Mouse (Mus musculus): ENCODE measurements around the gene Ddi2. TPM values are rescaled to one million over a fixed set of nuclear protein-coding genes. Genes with fewer than 3 reads are reported as not detected.

The Ddi2 gene
- polyA plus RNA-seq, 1 experiment from 2014 or later, result 16.8 TPM

GRCm38 (mm10) chr4:141717633-141718032 is 5.6 kb downstream of the Ddi2 start:
- Histone ChIP-seq H3K9ac (replicated peaks; ENCODE audit: low read depth) (no peak overlapping the region), H3K4me1 (ENCODE audit: insufficient read depth, low read depth, low read length) (peaks cover 8% of the 10 kb centered on the region; the same call in 1 of the 2 replicates), H3K27ac (ENCODE audit: low read length) (no peak overlapping the region), H3K4me3 (ENCODE audit: low read depth, low read length) (no peak overlapping the region), H3K27me3 (replicated peaks; ENCODE audit: insufficient read depth, low read length) (no peaks in the 10 kb centered on the region), H3K4me2 (replicated peaks; ENCODE audit: low read depth, low read length) (no peak overlapping the region), H3K9me3 (ENCODE audit: low read length) (no peaks in the 10 kb centered on the region), H3K36me3 (ENCODE audit: insufficient read depth, low read length) (0 out of 2 replicates have a peak, but pooled peaks cover 4% of the 10 kb centered on the region)
- DNase-seq (ENCODE audit: low spot score) (no peak), ATAC-seq (no peak)
- no peak for TF ChIP-seq EP300 (IDR thresholded peaks at IDR 0.05)
- TF ChIP-seq CTCF (IDR thresholded peaks at IDR 0.05), result no peak
- 80% methylated on average over 4 of the region's 4 CpGs for WGBS

- Histone ChIP-seq H3K4me2 (replicated peaks; ENCODE audit: low read depth, low read length) (no peak overlapping the region), H3K9me3 (ENCODE audit: low read length) (no peaks in the 10 kb centered on the region), H3K27me3 (replicated peaks; ENCODE audit: insufficient read depth, low read length) (no peaks in the 10 kb centered on the region), H3K36me3 (ENCODE audit: insufficient read depth, low read length) (peaks cover 13% of the 10 kb centered on the region; the same call in 1 of the 2 replicates), H3K4me1 (ENCODE audit: insufficient read depth, low read depth, low read length) (no peaks in the 10 kb centered on the region), H3K9ac (replicated peaks; ENCODE audit: low read depth) (no peak overlapping the region), H3K4me3 (ENCODE audit: low read depth, low read length) (no peak overlapping the region), H3K27ac (ENCODE audit: low read length) (no peak overlapping the region; the same call in 1 of the 2 replicates)
- TF ChIP-seq CTCF (IDR thresholded peaks at IDR 0.05) (no peak), EP300 (IDR thresholded peaks at IDR 0.05) (no peak)
- DNase-seq (ENCODE audit: low spot score) (no peak), ATAC-seq (peak; percentile 44)
- 33% methylated on average over 2 of the region's 2 CpGs for WGBS
Observed at GRCm38 (mm10) chr4:141715027-141715426, 8.2 kb downstream of the Ddi2 start.

GRCm38 (mm10) chr4:141713598-141714142 is 9.5 kb downstream of the Ddi2 start:
- ATAC-seq, result no peak

GRCm38 (mm10) chr4:141711250-141711649 is 12.0 kb downstream of the Ddi2 start:
- Histone ChIP-seq H3K9ac (replicated peaks; ENCODE audit: low read depth) (no peak overlapping the region), H3K36me3 (ENCODE audit: insufficient read depth, low read length) (peaks cover 32% of the 10 kb centered on the region), H3K9me3 (ENCODE audit: low read length) (no peaks in the 10 kb centered on the region), H3K27me3 (replicated peaks; ENCODE audit: insufficient read depth, low read length) (no peaks in the 10 kb centered on the region), H3K27ac (ENCODE audit: low read length) (no peak overlapping the region), H3K4me3 (ENCODE audit: low read depth, low read length) (no peak overlapping the region), H3K4me1 (ENCODE audit: insufficient read depth, low read depth, low read length) (no peaks in the 10 kb centered on the region), H3K4me2 (replicated peaks; ENCODE audit: low read depth, low read length) (no peak overlapping the region)
- ATAC-seq (no peak), DNase-seq (ENCODE audit: low spot score) (no peak)
- no peak for TF ChIP-seq CTCF (IDR thresholded peaks at IDR 0.05)
- TF ChIP-seq EP300 (IDR thresholded peaks at IDR 0.05), result no peak
- 90% methylated on average over 1 of the region's 1 CpGs for WGBS

More at GRCm38 (mm10) chr4:141713598-141714142, 9.5 kb downstream of the Ddi2 start:
- Histone ChIP-seq H3K4me1 (ENCODE audit: insufficient read depth, low read depth, low read length) (no peaks in the 10 kb centered on the region), H3K4me3 (ENCODE audit: low read depth, low read length) (no peak overlapping the region), H3K4me2 (replicated peaks; ENCODE audit: low read depth, low read length) (no peak overlapping the region), H3K9ac (replicated peaks; ENCODE audit: low read depth) (no peak overlapping the region), H3K9me3 (ENCODE audit: low read length) (no peaks in the 10 kb centered on the region), H3K36me3 (ENCODE audit: insufficient read depth, low read length) (peaks cover 15% of the 10 kb centered on the region), H3K27me3 (replicated peaks; ENCODE audit: insufficient read depth, low read length) (no peaks in the 10 kb centered on the region), H3K27ac (ENCODE audit: low read length) (no peak overlapping the region)
- 80% methylated on average over 5 of the region's 5 CpGs for WGBS
- no peak for DNase-seq (ENCODE audit: low spot score)
- no peak for TF ChIP-seq CTCF (IDR thresholded peaks at IDR 0.05)
- TF ChIP-seq EP300 (IDR thresholded peaks at IDR 0.05), result no peak

GRCm38 (mm10) chr4:141708971-141709370 is 14.2 kb downstream of the Ddi2 start:
- Histone ChIP-seq H3K36me3 (ENCODE audit: insufficient read depth, low read length) (peaks cover 53% of the 10 kb centered on the region), H3K27me3 (replicated peaks; ENCODE audit: insufficient read depth, low read length) (no peaks in the 10 kb centered on the region), H3K4me2 (replicated peaks; ENCODE audit: low read depth, low read length) (no peak overlapping the region), H3K9me3 (ENCODE audit: low read length) (no peaks in the 10 kb centered on the region), H3K4me1 (ENCODE audit: insufficient read depth, low read depth, low read length) (no peaks in the 10 kb centered on the region), H3K4me3 (ENCODE audit: low read depth, low read length) (no peak overlapping the region), H3K27ac (ENCODE audit: low read length) (no peak overlapping the region), H3K9ac (replicated peaks; ENCODE audit: low read depth) (no peak overlapping the region)
- WGBS, result 85% methylated on average over 2 of the region's 2 CpGs
- DNase-seq (ENCODE audit: low spot score), result peak; percentile 40
- TF ChIP-seq CTCF (IDR thresholded peaks at IDR 0.05), result no peak
- no peak for TF ChIP-seq EP300 (IDR thresholded peaks at IDR 0.05)
- no peak for ATAC-seq

- TF ChIP-seq CTCF (IDR thresholded peaks at IDR 0.05) (no peak), EP300 (IDR thresholded peaks at IDR 0.05) (no peak)
- WGBS, result 88% methylated on average over 7 of the region's 7 CpGs
- DNase-seq (ENCODE audit: low spot score) (no peak), ATAC-seq (no peak)
- Histone ChIP-seq H3K9ac (replicated peaks; ENCODE audit: low read depth) (no peak overlapping the region), H3K27me3 (replicated peaks; ENCODE audit: insufficient read depth, low read length) (no peaks in the 10 kb centered on the region), H3K4me3 (ENCODE audit: low read depth, low read length) (no peak overlapping the region), H3K4me2 (replicated peaks; ENCODE audit: low read depth, low read length) (no peak overlapping the region), H3K36me3 (ENCODE audit: insufficient read depth, low read length) (peaks cover 55% of the 10 kb centered on the region), H3K9me3 (ENCODE audit: low read length) (no peaks in the 10 kb centered on the region), H3K4me1 (ENCODE audit: insufficient read depth, low read depth, low read length) (no peaks in the 10 kb centered on the region), H3K27ac (ENCODE audit: low read length) (no peak overlapping the region)
Observed at GRCm38 (mm10) chr4:141708005-141708404, 15.2 kb downstream of the Ddi2 start.

Measured in lung, postnatal 0 days (tissue).